Mouse (Mus musculus) kidney, adult 2 months (tissue): ENCODE results near the gene 4930451I11Rik.

Experiments used
- CTCF ChIP-seq: fragments of 200-500 bp; conservative IDR thresholded peaks from 2 replicates; pipeline ENCODE4 v1.5.1; 2011; ENCODE audit warnings: low read depth, mild to moderate bottlenecking, control low read depth, low read length, moderate library complexity, mixed read lengths; ENCODE audit not compliant: insufficient read depth, insufficient read length
- POLR2A ChIP-seq: fragments of 200-500 bp; IDR thresholded peaks from one replicate; pipeline ENCODE4 v1.6.1; 2011; ENCODE audit warnings: low read depth, low read length, control low read depth

GRCm38 (mm10) chr7:126850161-126850560 is 18.7 kb upstream of the 4930451I11Rik start:
- TF ChIP-seq CTCF (no peak), POLR2A (no peak)
